Mouse (Mus musculus): ENCODE measurements at regions not wholly inside any gene's neighbourhood (a gene's known extent, or its start where the extent isn't known, plus 50 kb on each side); places are given as distances from the start of the nearest gene placed in this dataset.

DNA sequence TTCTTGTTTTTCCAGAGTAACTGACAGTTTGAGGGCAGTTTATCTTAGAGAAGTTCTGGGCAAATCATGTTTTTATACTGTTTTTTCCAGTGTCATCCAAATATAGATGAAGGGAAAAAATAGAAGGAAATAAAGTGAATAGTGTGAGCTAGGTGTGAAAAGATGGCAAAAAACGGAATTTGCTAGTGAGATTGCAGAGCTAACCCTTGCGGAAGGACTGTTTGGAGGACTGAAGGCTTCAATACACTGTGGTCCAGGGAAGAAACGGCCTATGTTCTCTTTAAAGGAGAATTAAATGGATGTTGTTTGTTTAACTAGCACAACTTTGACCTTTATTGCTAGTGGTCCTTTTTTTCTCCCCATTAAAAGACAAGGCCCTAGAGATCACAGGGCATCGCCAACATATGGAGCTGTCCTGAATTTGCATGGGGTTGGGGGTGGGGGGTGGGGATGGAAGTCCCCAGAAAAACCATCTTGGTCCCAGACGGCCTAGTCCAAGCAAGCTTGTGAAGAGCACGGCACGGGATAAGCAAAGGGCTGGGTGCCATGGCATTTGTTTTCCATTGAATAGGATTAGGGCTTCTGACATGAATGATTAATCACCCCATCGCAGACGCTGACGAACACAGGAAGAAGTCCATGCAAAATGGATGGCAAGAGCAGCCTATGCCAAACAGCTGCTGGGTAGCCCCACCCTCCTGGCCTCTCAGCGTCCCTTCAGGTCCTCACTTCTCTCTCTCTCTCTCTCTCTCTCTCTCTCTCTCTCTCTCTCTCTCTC lies 480.0 kb downstream of the Nuf2 start:
- TF ChIP-seq CTCF (IDR thresholded peaks at IDR 0.05; ENCODE audit: borderline replicate concordance, extremely low read depth, insufficient read depth, insufficient read length): no peak
- no peak for TF ChIP-seq POLR2A (IDR thresholded peaks at IDR 0.05; ENCODE audit: borderline replicate concordance, extremely low read depth, insufficient read depth, insufficient read length, poor library complexity, severe bottlenecking)
